Mouse (Mus musculus) T-cell, adult 2 months (primary cell): ENCODE results near the gene Ikbke.
"Not testable (repeated sequence)": the region's sequence is repeated elsewhere in the genome, so short reads cannot be mapped to it uniquely, and the experiment has no call there.

Source experiments
- DNase-seq: peaks from one replicate; pipeline ENCODE4 v3.0.0; 2022; ENCODE audit warnings: low spot score

Ikbke gene

GRCm38 (mm10) chr1:131281731-131282130 lies 2.3 kb upstream of the Ikbke start:
- no peak for DNase-seq

- DNase-seq = peak; percentile 64
These were observed 874 bp upstream of the Ikbke start for GRCm38 (mm10) chr1:131280280-131280679.

DNA sequence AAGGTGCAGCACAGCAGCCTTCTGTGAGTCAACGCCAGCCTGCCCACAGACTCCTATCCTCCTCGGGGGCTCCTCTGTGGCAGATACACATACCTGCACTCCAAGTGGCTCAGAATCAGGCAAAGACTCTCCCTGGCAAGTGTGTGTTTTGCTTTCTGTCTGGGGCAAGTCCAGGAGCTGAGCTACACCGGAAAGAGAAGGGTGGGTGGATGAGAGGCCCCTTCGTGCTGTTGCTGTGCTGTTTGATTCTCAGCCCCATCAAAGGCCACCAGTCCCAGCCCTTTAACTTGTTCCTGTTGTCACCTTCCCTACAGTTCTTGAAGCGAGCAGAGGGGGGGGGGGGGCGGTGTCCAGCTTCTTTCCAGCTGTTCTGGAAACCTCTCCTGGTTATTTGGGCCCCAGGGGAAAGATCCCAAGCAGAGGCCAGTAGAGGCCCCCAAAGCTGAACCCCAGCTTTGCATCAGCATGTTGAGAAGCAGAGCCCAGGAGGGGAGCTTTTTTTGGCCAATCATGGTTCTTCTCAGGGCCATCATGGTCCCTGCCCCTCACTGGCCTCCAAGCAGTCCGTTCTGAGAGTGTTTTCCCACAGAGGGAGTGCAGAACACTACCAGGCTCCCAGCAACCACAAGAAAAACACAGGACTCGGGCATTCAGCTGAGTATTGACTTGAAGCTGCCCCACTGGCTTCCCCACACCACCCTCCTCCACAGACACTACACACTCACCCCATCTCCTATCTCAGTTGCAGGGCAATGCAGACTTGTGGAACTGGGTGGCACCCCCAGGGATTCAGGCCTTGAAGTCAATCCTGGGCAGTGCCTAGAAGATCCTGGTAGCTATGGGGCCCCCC lies 575 bp downstream of the Ikbke start:
- peak; percentile 65 for DNase-seq

GRCm38 (mm10) chr1:131276831-131277230 lies 2.6 kb downstream of the Ikbke start:
- no peak for DNase-seq

GRCm38 (mm10) chr1:131275577-131275976 lies 3.8 kb downstream of the Ikbke start:
- DNase-seq = no peak

DNA sequence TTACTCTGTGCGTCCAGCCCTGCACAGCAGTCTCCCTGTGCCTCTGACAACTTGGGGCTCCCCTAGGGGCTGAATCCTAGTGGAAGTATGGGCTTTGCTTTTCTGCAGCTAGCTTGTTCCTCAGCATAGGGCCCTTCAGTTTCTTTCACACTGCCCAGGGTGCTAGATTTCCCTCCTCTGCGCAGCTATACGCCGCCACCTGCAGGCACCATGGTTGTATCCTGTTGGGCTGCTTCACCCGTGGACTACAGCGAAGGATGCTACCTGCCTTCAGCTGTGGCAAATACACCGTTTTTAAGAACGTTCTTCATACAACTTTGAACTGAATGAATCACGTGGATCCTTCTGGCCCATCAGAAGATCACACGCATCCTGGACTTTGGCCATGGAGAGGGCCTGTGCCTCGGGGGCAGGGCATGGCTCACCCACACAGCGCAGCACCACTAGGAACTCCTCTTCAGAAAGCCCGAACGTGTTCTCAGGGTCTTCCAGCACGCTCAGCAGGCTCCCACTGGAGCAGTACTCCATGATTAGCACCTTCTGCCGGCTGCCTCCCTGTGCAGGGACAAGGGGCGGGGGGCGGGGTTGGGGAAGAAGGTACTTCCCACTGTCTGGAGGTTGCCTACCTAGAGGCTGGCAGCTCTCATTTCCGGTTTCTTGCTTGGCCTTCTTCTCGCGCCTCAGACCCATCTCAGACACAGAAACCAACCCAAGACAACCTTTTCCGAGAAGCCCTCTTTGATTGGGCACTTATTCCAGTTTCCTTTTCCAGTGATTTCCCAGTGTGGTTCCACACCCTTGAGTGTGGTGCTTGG lies 4.5 kb downstream of the Ikbke start:
- DNase-seq = no peak

- DNase-seq = peak; percentile 71
These were observed 9.4 kb downstream of the Ikbke start for GRCm38 (mm10) chr1:131269797-131270578.

GRCm38 (mm10) chr1:131268776-131269175 lies 10.6 kb downstream of the Ikbke start:
- DNase-seq = no peak

DNA sequence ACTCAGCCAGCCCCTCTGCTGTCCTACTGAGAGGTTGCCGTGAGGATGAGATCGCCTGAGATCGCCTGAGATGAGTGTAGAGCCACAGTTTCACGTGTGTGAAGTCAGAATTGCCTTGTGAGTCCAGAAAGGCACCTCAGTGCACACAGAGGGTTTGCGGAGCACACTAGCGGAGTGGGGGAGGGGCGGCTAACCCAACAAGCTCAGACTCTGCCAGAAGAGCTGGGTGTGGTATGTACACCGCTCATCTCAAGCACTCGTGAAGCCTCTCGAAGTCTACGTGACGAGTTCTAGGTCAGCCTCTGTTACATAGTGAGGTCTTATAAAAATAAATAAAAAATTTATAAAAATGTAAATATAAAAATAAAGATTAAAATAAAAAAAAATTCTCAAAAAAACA lies 15.5 kb downstream of the Ikbke start:
- DNase-seq = no peak

DNA sequence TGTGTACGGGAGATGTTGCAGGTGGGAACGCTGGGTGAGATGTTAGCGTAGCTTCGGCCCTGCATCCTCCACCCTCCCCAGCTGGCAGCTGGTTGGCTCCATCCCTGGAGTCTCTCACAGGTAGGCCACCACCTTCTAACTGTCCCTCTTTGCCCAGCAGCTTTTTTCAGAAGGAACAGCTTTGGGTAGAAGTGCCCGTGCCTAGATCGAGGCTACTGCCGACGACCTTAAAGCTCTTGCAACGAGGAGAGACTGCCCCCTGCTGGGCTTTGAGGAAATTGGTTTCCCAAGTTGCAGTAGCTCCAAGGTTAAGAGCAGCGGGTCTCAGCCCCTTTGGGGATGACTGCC lies 19.1 kb downstream of the Ikbke start:
- peak; percentile 63 for DNase-seq

- DNase-seq = no peak
These were observed 19.6 kb downstream of the Ikbke start for GRCm38 (mm10) chr1:131259632-131260308.

GRCm38 (mm10) chr1:131257288-131257687 lies 22.1 kb downstream of the Ikbke start:
- no peak for DNase-seq

GRCm38 (mm10) chr1:131252516-131253250 lies 26.7 kb downstream of the Ikbke start:
- not testable (repeated sequence) for DNase-seq

GRCm38 (mm10) chr1:131246433-131247395 lies 32.7 kb downstream of the Ikbke start:
- peak; percentile 24 for DNase-seq

DNA sequence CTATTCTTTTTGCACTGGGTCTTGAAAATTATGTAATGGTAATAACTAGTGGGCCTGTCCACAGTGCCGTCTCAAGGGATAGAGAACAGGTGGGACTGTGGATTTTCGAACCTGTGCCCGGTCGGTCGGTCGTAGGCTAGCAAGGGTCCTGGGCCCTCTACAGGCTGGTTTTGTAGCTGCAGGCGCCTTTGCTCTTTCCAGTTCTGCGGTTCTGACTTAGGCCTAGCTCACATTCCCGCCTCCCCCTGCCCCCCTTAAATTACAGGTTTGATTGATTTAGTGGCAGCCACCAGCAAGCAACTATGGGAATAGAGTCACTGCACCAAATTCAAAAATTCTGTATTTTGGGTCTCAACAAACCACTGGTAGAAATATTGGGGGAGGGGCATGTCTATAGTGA lies 33.5 kb downstream of the Ikbke start:
- DNase-seq = peak; percentile 46

GRCm38 (mm10) chr1:131245089-131245856 lies 34.1 kb downstream of the Ikbke start, which contains the start of gene Rassf5:
Gene Rassf5, minus strand, starts transcription at chr1:131245258.
- DNase-seq = peak; percentile 52

DNA sequence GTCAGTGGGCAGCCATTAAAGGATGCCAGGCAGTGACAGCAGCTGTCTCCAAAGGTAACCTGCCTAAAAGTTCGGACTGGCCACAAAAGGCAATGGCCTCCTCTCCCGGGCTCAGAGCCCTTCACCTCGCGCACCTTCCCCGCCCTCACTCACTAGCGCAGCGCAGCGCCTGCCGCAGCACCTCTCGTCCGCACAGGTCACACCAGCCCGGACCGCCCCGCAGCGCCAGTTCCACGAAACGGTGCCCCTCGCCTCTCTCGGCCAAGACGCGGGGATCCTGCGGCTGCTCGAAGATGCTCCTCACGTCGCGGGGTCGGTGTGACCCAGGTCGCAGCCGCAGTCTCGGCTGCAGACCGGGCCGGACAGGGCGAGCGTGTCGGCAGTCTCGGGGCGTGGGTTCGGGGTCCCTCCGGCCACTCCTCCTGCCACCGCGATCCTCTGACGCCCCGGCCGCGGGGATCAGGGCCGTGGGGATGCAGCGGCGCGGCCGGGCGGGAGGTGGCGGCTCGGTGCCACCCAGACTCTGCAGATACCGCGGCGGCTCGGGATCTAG lies 34.8 kb downstream of the Ikbke start:
- DNase-seq = no peak

DNA sequence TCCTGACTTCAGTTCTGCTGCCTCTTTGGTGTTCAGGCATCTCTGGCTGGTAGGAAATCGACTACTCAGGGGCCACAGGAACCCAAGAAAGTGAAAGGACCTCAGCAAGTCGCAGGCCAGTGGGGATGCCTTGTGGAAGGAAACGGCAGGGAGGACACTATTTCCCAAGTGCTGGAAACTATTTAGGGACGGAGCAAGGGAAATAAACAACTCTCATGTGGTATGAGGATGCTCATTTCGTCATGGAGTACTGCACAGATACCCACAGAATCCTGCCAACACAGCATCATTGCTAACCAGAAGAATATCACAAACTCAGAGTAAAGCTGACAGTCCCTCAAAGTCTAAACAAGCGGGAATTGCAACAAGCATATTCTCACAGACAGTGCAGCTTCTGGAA lies 36.5 kb downstream of the Ikbke start:
- no peak for DNase-seq
